Mouse (Mus musculus) C2C12 (cell line): ENCODE results near the gene Tmem41b.

Experiments used
- CEBPB ChIP-seq: IDR thresholded peaks from one replicate; pipeline ENCODE4 v1.6.1; 2011; ENCODE audit warnings: low read depth, mild to moderate bottlenecking, control low read depth, moderate library complexity
- CTCF ChIP-seq: IDR thresholded peaks from one replicate; pipeline ENCODE4 v1.5.1; 2011; ENCODE audit not compliant: control insufficient read depth, insufficient read depth, insufficient read length
- MYOG ChIP-seq: IDR thresholded peaks from one replicate; pipeline ENCODE4 v1.6.1; 2011; ENCODE audit not compliant: control insufficient read depth, insufficient read length; ENCODE audit errors: extremely low read depth
- USF1 ChIP-seq: IDR thresholded peaks from one replicate; pipeline ENCODE4 v1.6.1; 2011; ENCODE audit warnings: low read depth, mild to moderate bottlenecking, control low read depth, moderate library complexity

- TF ChIP-seq CEBPB: no peak
- TF ChIP-seq CTCF: no peak
- TF ChIP-seq MYOG: no peak
- no peak for TF ChIP-seq USF1
Observed at GRCm38 (mm10) chr7:109993157-109993959, 6.6 kb upstream of the Tmem41b start.
